In the genomic region with DNA sequence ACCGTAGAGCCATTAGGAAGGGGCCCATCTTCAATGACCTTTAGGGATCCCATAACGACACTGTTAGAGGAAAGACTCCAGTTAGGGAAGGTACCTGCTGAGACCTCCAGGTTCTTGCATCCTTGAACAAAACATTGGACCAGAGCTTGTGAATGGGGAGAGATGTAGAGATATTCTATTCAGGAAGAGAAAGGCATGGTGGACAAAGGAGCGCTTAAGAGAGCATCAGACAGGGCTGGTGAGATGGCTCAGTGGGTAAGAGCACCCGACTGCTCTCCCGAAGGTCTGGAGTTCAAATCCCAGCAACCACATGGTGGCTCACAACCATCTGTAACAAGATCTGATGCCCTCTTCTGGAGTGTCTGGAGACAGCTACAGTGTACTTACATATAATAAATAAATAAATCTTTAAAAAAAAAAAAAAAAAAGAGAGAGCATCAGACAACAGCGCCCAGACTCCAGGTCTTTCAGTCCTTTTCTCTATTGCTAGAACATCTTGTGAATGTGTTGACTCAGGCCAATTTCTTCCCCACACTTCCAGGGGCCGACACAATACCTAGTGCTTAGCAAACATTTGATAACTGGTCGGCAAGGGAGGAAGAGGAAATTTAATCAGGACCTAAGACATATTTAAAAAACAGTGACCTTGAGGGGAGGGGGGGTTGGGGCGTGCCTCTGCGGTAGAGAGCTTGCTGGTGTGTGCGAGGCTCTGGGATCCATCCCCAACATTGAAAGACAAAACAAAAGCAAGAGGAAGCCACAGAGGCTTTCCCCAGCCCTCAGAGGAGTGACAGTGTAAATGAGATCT, we compare ENCODE assay signal across 14 mouse cellular contexts. TPM values are rescaled to one million over a fixed set of nuclear protein-coding genes. Genes with fewer than 3 reads are reported as not detected.
"Had no signal": no experiment of that assay in that cellular context is flagged by ENCODE, and none has a peak within 500 bp of the region (broad histone marks: within the 10 kb centered on the region; RNA-seq: fewer than 3 reads in every experiment).

No protein-coding gene starts in this region.

- H3K27ac ChIP-seq: limb, embryonic 10.5 days; limb, embryonic 13.5 days; lung, embryonic 15.5 days had no signal

- H3K9me3 ChIP-seq: limb, embryonic 10.5 days; limb, embryonic 13.5 days; lung, embryonic 15.5 days had no signal

- DNase-seq: kidney, adult 18-20 months; kidney, adult 9 months; kidney, postnatal 14 days; kidney, postnatal 4 days; lung, adult 18-20 months; midbrain, embryonic 14.5 days; thymus, adult 18-20 months; thymus, postnatal 36 days had no signal

- H3K36me3 ChIP-seq: limb, embryonic 10.5 days; limb, embryonic 13.5 days; lung, embryonic 15.5 days had no signal

- H3K27me3 ChIP-seq: limb, embryonic 13.5 days; lung, embryonic 15.5 days had no signal

- H3K4me3 ChIP-seq: limb, embryonic 10.5 days; limb, embryonic 13.5 days; lung, embryonic 15.5 days had no signal

- H3K4me1 ChIP-seq: limb, embryonic 10.5 days; limb, embryonic 13.5 days had no signal

- H3K9ac ChIP-seq: limb, embryonic 13.5 days; lung, embryonic 15.5 days had no signal

- H3K4me2 ChIP-seq: limb, embryonic 13.5 days; lung, embryonic 15.5 days; midbrain, embryonic 11.5 days had no signal

RNA-seq across cellular contexts. Expression of a gene that starts 37.5 kb away (rescaled TPM):
- total RNA-seq: liver, adult 2 months; megakaryocyte progenitor cell, adult 5-6 weeks had no signal
- polyA plus RNA-seq: liver, adult 2 months had no signal
